Mouse (Mus musculus): ENCODE measurements at regions not wholly inside any gene's neighbourhood (a gene's known extent, or its start where the extent isn't known, plus 50 kb on each side); places are given as distances from the start of the nearest gene placed in this dataset.

- DNase-seq (ENCODE audit: low spot score), result no peak
Measured at GRCm38 (mm10) chr13:84763916-84764315, 425.3 kb upstream of the Ccnh start.

- DNase-seq (ENCODE audit: low spot score), result no peak
Measured at GRCm38 (mm10) chr13:84771956-84772355, 417.3 kb upstream of the Ccnh start.

GRCm38 (mm10) chr13:84783017-84783937 is 405.9 kb upstream of the Ccnh start:
- DNase-seq (ENCODE audit: low spot score), result no peak

GRCm38 (mm10) chr13:84804241-84804980 is 384.8 kb upstream of the Ccnh start:
- no peak for DNase-seq (ENCODE audit: low spot score)

- DNase-seq (ENCODE audit: low spot score), result no peak
Measured at GRCm38 (mm10) chr13:84805190-84805589, 384.0 kb upstream of the Ccnh start.

GRCm38 (mm10) chr13:84809605-84810004 is 379.6 kb upstream of the Ccnh start:
- no peak for DNase-seq (ENCODE audit: low spot score)

Data from testis, postnatal 14 days (tissue).